Mouse (Mus musculus) olfactory bulb, adult 2 months (tissue): ENCODE measurements around the gene Twsg1.

Experiments
- CTCF ChIP-seq: fragments of 200-500 bp; IDR thresholded peaks from 2 replicates; pipeline ENCODE4 v1.5.1; 2012; ENCODE audit warnings: low read depth, mild to moderate bottlenecking, low read length, moderate library complexity; ENCODE audit not compliant: insufficient read depth
- POLR2A ChIP-seq: fragments of 200-500 bp; IDR thresholded peaks from 2 replicates; pipeline ENCODE4 v1.6.1; 2012; ENCODE audit warnings: mild to moderate bottlenecking, low read depth, low read length, moderate library complexity; ENCODE audit not compliant: insufficient read depth

- TF ChIP-seq CTCF: no peak
- no peak for TF ChIP-seq POLR2A
Measured at GRCm38 (mm10) chr17:65939461-65940192, 11.4 kb downstream of the Twsg1 start.
